Mouse (Mus musculus) adrenal gland, adult 18-20 months (tissue): ENCODE measurements around the gene Apoa1. TPM values are rescaled to one million over a fixed set of nuclear protein-coding genes. Genes with fewer than 3 reads are reported as not detected.

Experiments used
- DNase-seq, 2 experiments: peaks; one replicate each; pipeline ENCODE4 v3.0.0; 2021 to 2022; ENCODE audit warnings: low spot score in 2 of 2
- total RNA-seq, 2 experiments: library from RNA; stranded (reverse); gene quantifications; 1 replicate in 1 of 2; 2 replicates in 1 of 2; pipeline ENCODE4 v1.2.3; 2021

Apoa1 gene
- total RNA-seq, 2 experiments from 2014 or later: 2.6 TPM; not detected in 1

GRCm38 (mm10) chr9:46215338-46216322, 12.8 kb upstream of the Apoa1 start:
- DNase-seq: peak in 1 of 2 experiments; percentile 25

- DNase-seq: no peak
Observed at GRCm38 (mm10) chr9:46216744-46217470, 11.5 kb upstream of the Apoa1 start.

- no peak for DNase-seq
Observed at GRCm38 (mm10) chr9:46218176-46218575, 10.2 kb upstream of the Apoa1 start.

- no peak for DNase-seq
Observed at GRCm38 (mm10) chr9:46223090-46223489, 5.3 kb upstream of the Apoa1 start.

GRCm38 (mm10) chr9:46224101-46224500, 4.3 kb upstream of the Apoa1 start:
- no peak for DNase-seq

GRCm38 (mm10) chr9:46224945-46225660, 3.3 kb upstream of the Apoa1 start:
- DNase-seq: no peak

GRCm38 (mm10) chr9:46227064-46227614, 1.2 kb upstream of the Apoa1 start:
- DNase-seq: no peak

GRCm38 (mm10) chr9:46229573-46230449, 1.4 kb downstream of the Apoa1 start:
- DNase-seq: peak; percentile 74 to 75

GRCm38 (mm10) chr9:46230450-46230975, 2.1 kb downstream of the Apoa1 start:
- DNase-seq: no peak

- DNase-seq: no peak
Observed at GRCm38 (mm10) chr9:46235196-46235595, 6.8 kb downstream of the Apoa1 start.

GRCm38 (mm10) chr9:46235596-46235648, 7.0 kb downstream of the Apoa1 start, which contains the start of gene Apoc3:
Gene Apoc3 (minus strand): TSS chr9:46235636.
- no peak for DNase-seq

- no peak for DNase-seq
Observed at GRCm38 (mm10) chr9:46235649-46236048, 7.3 kb downstream of the Apoa1 start.

- no peak for DNase-seq
Observed at GRCm38 (mm10) chr9:46238850-46239249, 10.5 kb downstream of the Apoa1 start.

- no peak for DNase-seq
Observed at GRCm38 (mm10) chr9:46240526-46241153, 12.3 kb downstream of the Apoa1 start, which contains the start of gene Apoa4. Gene Apoa4 (plus strand): TSS chr9:46240696.

- no peak for DNase-seq
Observed at GRCm38 (mm10) chr9:46241818-46242217, 13.4 kb downstream of the Apoa1 start.

- no peak for DNase-seq
Observed at GRCm38 (mm10) chr9:46243122-46243521, 14.7 kb downstream of the Apoa1 start.

GRCm38 (mm10) chr9:46243584-46243983, 15.2 kb downstream of the Apoa1 start:
- DNase-seq: no peak

- DNase-seq: peak; percentile 55 to 62
Observed at GRCm38 (mm10) chr9:46246752-46247324, 18.5 kb downstream of the Apoa1 start.

GRCm38 (mm10) chr9:46256177-46256576, 27.8 kb downstream of the Apoa1 start:
- DNase-seq: no peak
